Mouse (Mus musculus): Measurements from ENCODE around the gene Tnpo2. TPM values are rescaled to one million over a fixed set of nuclear protein-coding genes. Genes with fewer than 3 reads are reported as not detected.

Gene Tnpo2
- total RNA-seq (2012; rRNA removed) (55.6 and 62.3 TPM in 2 replicates), polyA plus RNA-seq (2012; ENCODE audit: insufficient read depth in 1 of 2, insufficient read length in 2 of 2, low read depth in 1 of 2, low replicate concordance in 2 of 2, missing spikeins in 1 of 2) (10 to 100 TPM; 29.2 to 86.8 TPM)

GRCm38 (mm10) chr8:85036718-85037365 lies at the start of gene Tnpo2:
Gene Tnpo2, plus strand, starts transcription at chr8:85036915.
- Histone ChIP-seq H3K9ac (ENCODE audit: control insufficient read depth, low read depth, low read length, poor library complexity, severe bottlenecking) (peak within 1 kb of the TSS; percentile 99), H3K79me2 (ENCODE audit: control insufficient read depth, insufficient read depth, low read length, poor library complexity) (peaks cover 52% of the 10 kb centered on the region), H3K9me3 (replicated peaks; ENCODE audit: insufficient read depth, low read length) (no peaks in the 10 kb centered on the region), H3K4me3 (ENCODE audit: control insufficient read depth in 1 of 2, insufficient read depth in 1 of 2, low read depth in 2 of 2, low read length in 2 of 2) (peak within 1 kb of the TSS; percentile 86 to 88), H3K27me3 (ENCODE audit: control insufficient read depth in 1 of 2, insufficient read depth in 2 of 2, low read length in 2 of 2) (no peaks in the 10 kb centered on the region), H3K27ac (ENCODE audit: control insufficient read depth, low read depth, low read length) (peak within 1 kb of the TSS; percentile 98), H3K4me1 (ENCODE audit: control insufficient read depth in 1 of 2, insufficient read depth in 2 of 2, low read length in 2 of 2) (peaks cover 3 to 15% of the 10 kb centered on the region in 2 experiments), H3K36me3 (ENCODE audit: control insufficient read depth in 1 of 2, insufficient read depth in 2 of 2, low read length in 2 of 2) (peaks cover 13 to 35% of the 10 kb centered on the region in 2 experiments)
- peak; percentile 99 for DNase-seq (ENCODE audit: low read depth, low spot score)
- TF ChIP-seq ZC3H11A (IDR thresholded peaks at IDR 0.05; ENCODE audit: low read depth, low read length): no peak
- no peak for TF ChIP-seq TAL1 (IDR thresholded peaks at IDR 0.05; ENCODE audit: low read length)
- TF ChIP-seq POLR2A (IDR thresholded peaks at IDR 0.05; ENCODE audit: control insufficient read depth in 1 of 2, insufficient read depth in 1 of 2, low read depth in 1 of 2, low read length in 2 of 2, poor library complexity in 1 of 2): peak; percentile 63 to 90
- no peak; the same call in none of the 2 replicates for TF ChIP-seq CHD2 (IDR thresholded peaks at IDR 0.05; ENCODE audit: low read length)
- TF ChIP-seq ZNF384 (IDR thresholded peaks at IDR 0.05; ENCODE audit: low read depth, low read length): peak; percentile 100
- peak; percentile 66; the same call in 1 of the 2 replicates for TF ChIP-seq UBTF (IDR thresholded peaks at IDR 0.05; ENCODE audit: borderline replicate concordance, insufficient read depth, low read depth, low read length)
- TF ChIP-seq GATA1 (IDR thresholded peaks at IDR 0.05; ENCODE audit: low read depth, low read length): no peak
- no peak for TF ChIP-seq RAD21 (IDR thresholded peaks at IDR 0.05; ENCODE audit: low read depth, low read length)
- TF ChIP-seq EP300 (IDR thresholded peaks at IDR 0.05; ENCODE audit: low read depth in 1 of 2, low read length in 2 of 2): peak in 1 of 2 experiments; percentile 50; a peak in 2 of 4 replicates
- TF ChIP-seq BHLHE40 (IDR thresholded peaks at IDR 0.05; ENCODE audit: borderline replicate concordance, low read depth, low read length): peak; percentile 94
- peak; percentile 79 for TF ChIP-seq MXI1 (IDR thresholded peaks at IDR 0.05; ENCODE audit: low read depth, low read length)
- no peak for TF ChIP-seq MAZ (IDR thresholded peaks at IDR 0.05; ENCODE audit: low read depth, low read length)
- TF ChIP-seq KAT2A (conservative IDR thresholded peaks at IDR 0.05; ENCODE audit: low read depth, low read length): peak; percentile 78
- TF ChIP-seq TBP (IDR thresholded peaks at IDR 0.05; ENCODE audit: low read depth, low read length): no peak
- peak; percentile 94 to 98 for TF ChIP-seq USF2 (IDR thresholded peaks at IDR 0.05; ENCODE audit: borderline replicate concordance in 1 of 2, insufficient read depth in 1 of 2, low read depth in 1 of 2, low read length in 2 of 2)
- peak; percentile 94 for TF ChIP-seq SIN3A (IDR thresholded peaks at IDR 0.05; ENCODE audit: low read length)
- TF ChIP-seq ETS1 (IDR thresholded peaks at IDR 0.05; ENCODE audit: low read depth, low read length): peak; percentile 29; the same call in 1 of the 2 replicates
- peak; percentile 97 for TF ChIP-seq MAX (IDR thresholded peaks at IDR 0.05; ENCODE audit: low read length)
- peak; percentile 76; the same call in 1 of the 2 replicates for TF ChIP-seq POLR2AphosphoS2 (IDR thresholded peaks at IDR 0.05; ENCODE audit: low read length)
- no peak for TF ChIP-seq CHD1 (IDR thresholded peaks at IDR 0.05; ENCODE audit: low read depth, low read length)
- TF ChIP-seq MEF2A (IDR thresholded peaks at IDR 0.05; ENCODE audit: extremely low read depth, insufficient replicate concordance, low read depth, low read length, poor library complexity, severe bottlenecking): no peak
- peak; percentile 92 for TF ChIP-seq HCFC1 (IDR thresholded peaks at IDR 0.05; ENCODE audit: low read depth, low read length)
- no peak for TF ChIP-seq SMC3 (IDR thresholded peaks at IDR 0.05; ENCODE audit: low read depth, low read length)
- no peak for TF ChIP-seq ZMIZ1 (IDR thresholded peaks at IDR 0.05; ENCODE audit: low read depth, low read length)
- no peak for TF ChIP-seq GABPA (IDR thresholded peaks at IDR 0.05; ENCODE audit: low read depth, low read length)
- TF ChIP-seq JUND (IDR thresholded peaks at IDR 0.05; ENCODE audit: low read depth, low read length): no peak
- no peak for TF ChIP-seq ELF1 (IDR thresholded peaks at IDR 0.05; ENCODE audit: low read depth, low read length)
- TF ChIP-seq MAFK (IDR thresholded peaks at IDR 0.05; ENCODE audit: borderline replicate concordance, low read depth, low read length): no peak; the same call in 1 of the 2 replicates
- peak; percentile 54; the same call in 1 of the 2 replicates for TF ChIP-seq NRF1 (IDR thresholded peaks at IDR 0.05; ENCODE audit: insufficient read depth, low read depth, low read length, poor library complexity, severe bottlenecking)
- TF ChIP-seq USF1 (IDR thresholded peaks at IDR 0.05; ENCODE audit: low read depth, low read length): peak; percentile 98
- TF ChIP-seq RCOR1 (IDR thresholded peaks at IDR 0.05; ENCODE audit: low read depth, low read length): no peak
- no peak; the same call in 1 of the 2 replicates for TF ChIP-seq MYB (IDR thresholded peaks at IDR 0.05; ENCODE audit: low read depth, low read length)
- no peak for TF ChIP-seq E2F4 (IDR thresholded peaks at IDR 0.05; ENCODE audit: borderline replicate concordance, low read depth, low read length)
- TF ChIP-seq MYC (IDR thresholded peaks at IDR 0.05; ENCODE audit: low read depth, low read length): peak; percentile 96
- no peak; the same call in none of the 2 replicates for TF ChIP-seq TCF12 (IDR thresholded peaks at IDR 0.05; ENCODE audit: low read depth, low read length)
- TF ChIP-seq NELFE (IDR thresholded peaks at IDR 0.05; ENCODE audit: low read depth, low read length): peak; percentile 72
